Mouse (Mus musculus): Measurements from ENCODE around the gene Ppp2r1b. TPM values are rescaled to one million over a fixed set of nuclear protein-coding genes. Genes with fewer than 3 reads are reported as not detected.

Ppp2r1b gene
- polyA plus RNA-seq, 1 experiment from 2014 or later, result 43.8 TPM

DNA sequence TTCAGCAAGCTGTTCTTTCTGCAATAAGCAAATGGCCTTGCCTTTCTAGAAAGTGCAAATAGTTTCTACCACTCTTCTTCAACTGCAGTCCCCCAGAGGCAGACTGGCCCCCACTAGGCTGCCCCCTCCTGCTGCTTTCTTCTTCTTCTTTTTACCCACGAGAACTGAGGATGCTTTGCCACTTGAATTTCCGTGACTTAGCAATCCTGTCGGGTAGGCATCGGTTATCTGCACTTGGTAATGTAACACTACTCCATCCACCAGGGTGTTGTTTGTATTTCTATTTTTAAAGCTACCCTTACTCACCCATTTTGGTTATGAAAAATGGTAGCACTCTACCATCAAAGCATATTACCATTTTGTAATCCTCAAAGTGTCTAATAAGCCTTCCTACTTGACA, 44.9 kb downstream of the Ppp2r1b start:
- Histone ChIP-seq H3K27me3 (replicated peaks) (no peaks in the 10 kb centered on the region), H3K4me3 (replicated peaks) (no peak overlapping the region), H3K9ac (replicated peaks) (no peak overlapping the region), H3K27ac (replicated peaks) (no peak overlapping the region), H3K4me2 (no peak overlapping the region), H3K9me3 (replicated peaks) (no peaks in the 10 kb centered on the region), H3K36me3 (peaks cover 11% of the 10 kb centered on the region), H3K4me1 (peaks cover 13% of the 10 kb centered on the region)
- no peak for ATAC-seq (ENCODE audit: low FRiP score)
- WGBS, result 83% methylated on average over 4 of the region's 4 CpGs

GRCm38 (mm10) chr9:50890494-50891090, 45.5 kb downstream of the Ppp2r1b start:
- no peak overlapping the region for H3K4me2 ChIP-seq
- WGBS, result 86% methylated on average over 3 of the region's 3 CpGs
- H3K27ac ChIP-seq (replicated peaks), result no peak overlapping the region
- ATAC-seq (ENCODE audit: low FRiP score), result no peak
- H3K9ac ChIP-seq (replicated peaks), result no peak overlapping the region
- no peaks in the 10 kb centered on the region for H3K9me3 ChIP-seq (replicated peaks)
- peaks cover 7% of the 10 kb centered on the region for H3K4me1 ChIP-seq
- no peak overlapping the region for H3K4me3 ChIP-seq (replicated peaks)
- peaks cover 17% of the 10 kb centered on the region for H3K36me3 ChIP-seq
- H3K27me3 ChIP-seq (replicated peaks), result no peaks in the 10 kb centered on the region

- no peak overlapping the region for H3K4me2 ChIP-seq
- H3K4me1 ChIP-seq, result 0 out of 2 replicates have a peak, but pooled peaks cover 2% of the 10 kb centered on the region
- H3K4me3 ChIP-seq (replicated peaks), result no peak overlapping the region
- ATAC-seq (ENCODE audit: low FRiP score), result no peak
- no peak overlapping the region for H3K9ac ChIP-seq (replicated peaks)
- peaks cover 40% of the 10 kb centered on the region for H3K36me3 ChIP-seq
- H3K9me3 ChIP-seq (replicated peaks), result no peaks in the 10 kb centered on the region
- H3K27ac ChIP-seq (replicated peaks), result no peak overlapping the region
- no peaks in the 10 kb centered on the region for H3K27me3 ChIP-seq (replicated peaks)
- 76% methylated on average over 4 of the region's 4 CpGs for WGBS
Observed at GRCm38 (mm10) chr9:50893665-50894064, 48.6 kb downstream of the Ppp2r1b start.

DNA sequence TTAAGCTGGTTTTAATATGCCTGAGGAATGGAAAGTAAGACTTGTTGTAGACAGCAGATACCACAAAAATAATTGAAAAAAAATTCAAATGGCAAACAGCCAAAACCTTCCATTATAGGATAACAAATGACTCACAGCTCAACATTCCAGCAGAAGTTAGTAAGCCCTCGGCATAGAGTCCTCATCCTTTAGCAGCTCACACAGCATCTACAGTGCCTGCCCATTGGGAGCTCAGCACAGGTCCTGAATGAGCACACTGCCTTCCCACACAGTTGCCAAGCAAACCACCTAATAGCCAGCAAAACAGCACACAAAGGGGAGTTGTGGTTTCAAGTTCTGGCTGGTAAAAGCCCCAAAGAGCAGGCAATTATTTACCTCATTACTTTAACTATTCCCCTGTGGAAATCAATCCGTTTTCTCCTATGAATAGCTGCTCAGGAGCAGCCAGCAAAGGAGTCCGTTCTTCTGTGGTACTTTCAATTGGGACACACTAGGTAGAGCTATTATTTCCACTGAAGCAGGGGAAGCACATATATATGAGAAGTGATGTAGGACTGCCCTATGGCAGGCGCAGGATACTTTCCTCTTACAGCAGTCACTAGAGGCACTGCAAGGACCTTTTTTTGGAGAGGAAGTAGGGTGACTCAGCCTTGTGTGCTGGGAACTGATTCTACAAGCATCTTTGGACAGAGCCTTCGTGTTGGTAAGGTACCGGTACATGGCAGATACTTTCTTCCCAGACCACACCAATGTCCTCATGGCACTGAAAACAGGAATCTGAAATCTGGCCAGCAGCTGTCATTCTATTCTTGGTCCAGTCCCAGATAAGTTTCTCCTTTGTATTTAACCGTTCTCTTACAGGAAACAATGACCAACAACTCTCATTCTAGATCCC, 55.2 kb downstream of the Ppp2r1b start:
- Histone ChIP-seq H3K9me3 (replicated peaks) (no peaks in the 10 kb centered on the region), H3K9ac (replicated peaks) (no peak overlapping the region), H3K4me3 (replicated peaks) (no peak overlapping the region), H3K4me2 (no peak overlapping the region), H3K4me1 (peaks cover 12% of the 10 kb centered on the region), H3K27me3 (replicated peaks) (no peaks in the 10 kb centered on the region), H3K36me3 (peaks cover 33% of the 10 kb centered on the region), H3K27ac (replicated peaks) (no peak overlapping the region)
- no peak for ATAC-seq (ENCODE audit: low FRiP score)
- 47% methylated on average over 7 of the region's 7 CpGs for WGBS

DNA sequence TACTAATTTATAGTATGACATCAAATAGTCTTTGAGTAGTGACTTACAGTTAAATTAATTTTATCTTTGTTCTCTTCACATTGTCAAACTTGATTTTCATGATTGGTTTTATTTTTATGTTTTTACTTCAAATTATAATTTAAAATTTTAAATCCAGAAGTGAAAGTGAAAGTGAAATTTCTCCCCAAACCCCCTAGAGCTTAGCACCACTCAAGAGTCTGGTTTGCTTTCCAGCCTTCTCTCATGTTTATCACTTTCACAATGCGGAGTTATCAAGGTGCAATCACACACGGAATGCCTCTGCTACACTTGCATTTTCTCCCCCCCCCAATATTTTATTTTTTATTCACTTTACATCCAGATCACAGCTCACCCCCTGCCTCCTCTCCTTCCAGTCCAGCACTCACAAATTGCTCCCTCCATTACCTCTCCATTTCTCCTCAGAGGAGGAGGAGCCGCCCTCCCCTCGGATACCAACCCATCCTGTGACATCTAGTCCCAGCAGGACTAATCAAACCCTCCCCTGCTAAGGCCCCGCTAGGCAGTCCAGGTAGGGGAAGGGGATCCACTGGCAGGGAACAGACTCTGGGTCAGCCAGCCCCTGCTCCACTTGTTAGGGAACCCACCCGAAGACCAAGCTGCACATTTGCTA, 59.2 kb downstream of the Ppp2r1b start:
- WGBS, result 71% methylated on average over 6 of the region's 6 CpGs
- Histone ChIP-seq H3K9me3 (replicated peaks) (no peaks in the 10 kb centered on the region), H3K36me3 (peaks cover 3% of the 10 kb centered on the region; the same call in 1 of the 2 replicates), H3K4me3 (replicated peaks) (no peak overlapping the region), H3K27ac (replicated peaks) (no peak overlapping the region), H3K4me2 (no peak overlapping the region), H3K27me3 (replicated peaks) (no peaks in the 10 kb centered on the region), H3K9ac (replicated peaks) (no peak overlapping the region), H3K4me1 (peaks cover 10% of the 10 kb centered on the region)
- no peak for ATAC-seq (ENCODE audit: low FRiP score)

GRCm38 (mm10) chr9:50905321-50905720, 60.2 kb downstream of the Ppp2r1b start:
- Histone ChIP-seq H3K9me3 (replicated peaks) (no peaks in the 10 kb centered on the region), H3K4me1 (peaks cover 5% of the 10 kb centered on the region), H3K27me3 (replicated peaks) (no peaks in the 10 kb centered on the region), H3K4me2 (no peak overlapping the region), H3K9ac (replicated peaks) (no peak overlapping the region), H3K36me3 (0 out of 2 replicates have a peak, but pooled peaks cover 3% of the 10 kb centered on the region), H3K27ac (replicated peaks) (no peak overlapping the region), H3K4me3 (replicated peaks) (no peak overlapping the region)
- ATAC-seq (ENCODE audit: low FRiP score), result no peak
- WGBS, result 73% methylated on average over 3 of the region's 3 CpGs

DNA sequence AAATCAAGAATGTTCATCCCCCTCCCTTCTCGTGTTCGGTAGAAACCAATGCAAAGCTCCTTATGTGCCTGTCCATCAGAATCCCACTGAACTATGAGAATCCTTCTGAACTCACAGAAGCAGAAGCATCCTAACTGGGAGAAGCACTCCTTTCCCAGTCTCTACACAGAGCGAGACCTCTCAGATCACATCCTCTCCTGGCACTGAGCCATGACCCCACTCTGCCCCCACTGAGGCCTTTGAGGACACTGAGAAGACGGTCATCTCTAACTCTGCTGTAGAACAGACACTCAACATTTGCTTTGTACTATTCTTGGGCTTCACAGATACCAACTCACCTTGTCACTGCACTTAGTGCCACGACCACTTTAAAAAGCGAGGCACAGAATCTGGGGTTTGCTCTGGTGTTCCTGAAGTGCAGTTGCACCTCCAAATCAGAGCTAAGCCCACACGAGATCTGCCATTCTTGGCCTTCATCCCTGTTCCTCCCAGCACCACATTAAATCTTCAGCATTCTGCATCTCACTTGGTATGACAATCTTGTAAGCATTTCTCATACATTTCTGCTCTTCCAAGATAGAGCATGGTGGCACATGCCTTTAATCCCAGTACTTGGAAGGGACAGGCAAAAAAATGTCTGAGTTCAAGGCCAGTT, 66.9 kb downstream of the Ppp2r1b start:
- Histone ChIP-seq H3K9me3 (replicated peaks) (no peaks in the 10 kb centered on the region), H3K27ac (replicated peaks) (no peak overlapping the region), H3K9ac (replicated peaks) (no peak overlapping the region), H3K4me2 (no peak overlapping the region), H3K4me1 (no peaks in the 10 kb centered on the region), H3K4me3 (replicated peaks) (no peak overlapping the region), H3K27me3 (replicated peaks) (no peaks in the 10 kb centered on the region), H3K36me3 (peaks cover 8% of the 10 kb centered on the region; the same call in 1 of the 2 replicates)
- no peak for ATAC-seq (ENCODE audit: low FRiP score)
- 92% methylated on average over 7 of the region's 7 CpGs for WGBS

- ATAC-seq (ENCODE audit: low FRiP score), result no peak
- H3K9ac ChIP-seq (replicated peaks), result no peak overlapping the region
- H3K27me3 ChIP-seq (replicated peaks), result no peaks in the 10 kb centered on the region
- H3K4me1 ChIP-seq, result no peaks in the 10 kb centered on the region
- WGBS, result 56% methylated on average over 3 of the region's 3 CpGs
- H3K9me3 ChIP-seq (replicated peaks), result no peaks in the 10 kb centered on the region
- H3K4me3 ChIP-seq (replicated peaks), result no peak overlapping the region
- H3K27ac ChIP-seq (replicated peaks), result no peak overlapping the region
- no peak overlapping the region for H3K4me2 ChIP-seq
- no peaks in the 10 kb centered on the region for H3K36me3 ChIP-seq
Observed at GRCm38 (mm10) chr9:50918131-50918530, 73.0 kb downstream of the Ppp2r1b start.

DNA sequence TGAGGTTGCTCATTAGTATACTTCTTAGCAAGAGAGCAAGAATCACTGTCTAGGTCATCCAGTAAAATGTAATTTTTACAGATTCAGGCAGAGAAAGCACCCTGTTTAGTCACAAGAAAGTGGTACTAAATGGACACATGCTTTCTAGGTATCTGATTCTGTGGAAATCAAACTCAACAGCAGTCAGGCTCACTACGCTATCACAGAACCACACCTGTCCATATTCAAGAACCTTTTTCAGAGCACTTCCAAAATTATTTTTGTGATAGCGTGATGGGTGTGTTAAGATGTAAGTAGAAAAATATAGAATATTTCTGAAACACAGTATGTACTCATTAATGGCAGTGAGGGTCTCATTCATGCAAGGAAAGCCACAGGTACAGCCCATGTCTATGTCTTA, 74.5 kb downstream of the Ppp2r1b start:
- no peaks in the 10 kb centered on the region for H3K27me3 ChIP-seq (replicated peaks)
- H3K4me1 ChIP-seq, result no peaks in the 10 kb centered on the region
- H3K27ac ChIP-seq (replicated peaks), result no peak overlapping the region
- H3K4me2 ChIP-seq, result no peak overlapping the region
- WGBS, result 100% methylated on average over 2 of the region's 2 CpGs
- no peaks in the 10 kb centered on the region for H3K9me3 ChIP-seq (replicated peaks)
- H3K4me3 ChIP-seq (replicated peaks), result no peak overlapping the region
- ATAC-seq (ENCODE audit: low FRiP score), result no peak
- H3K9ac ChIP-seq (replicated peaks), result no peak overlapping the region
- H3K36me3 ChIP-seq, result no peaks in the 10 kb centered on the region

GRCm38 (mm10) chr9:50920933-50921895, 76.1 kb downstream of the Ppp2r1b start:
- WGBS, result 89% methylated on average over 3 of the region's 3 CpGs
- Histone ChIP-seq H3K4me1 (no peaks in the 10 kb centered on the region), H3K27me3 (replicated peaks) (no peaks in the 10 kb centered on the region), H3K9me3 (replicated peaks) (no peaks in the 10 kb centered on the region), H3K36me3 (no peaks in the 10 kb centered on the region), H3K9ac (replicated peaks) (no peak overlapping the region), H3K4me3 (replicated peaks) (no peak overlapping the region), H3K4me2 (no peak overlapping the region), H3K27ac (replicated peaks) (no peak overlapping the region)
- no peak for ATAC-seq (ENCODE audit: low FRiP score)
